Mouse (Mus musculus) limb, embryonic 12.5 days (tissue): Measurements from ENCODE around the gene Itga4. TPM values are rescaled to one million over a fixed set of nuclear protein-coding genes. Genes with fewer than 3 reads are reported as not detected.

ENCODE experiments used
- ATAC-seq: fragments of 200-750 bp; cut with Nextera tagmentation; 2 replicates; pipeline ENCODE4 v1.8.0; 2017; ENCODE audit warnings: low read depth, moderate TSS enrichment; ENCODE audit not compliant: insufficient number of reproducible peaks, insufficient read depth, low FRiP score, low TSS enrichment
- H3K27ac ChIP-seq: fragments of 300-500 bp; sonication (generic); 2 replicates; pipeline ENCODE4 v1.5.1; 2016; ENCODE audit warnings: mild to moderate bottlenecking, moderate library complexity
- H3K27me3 ChIP-seq: fragments of 300-500 bp; sonication (generic); 2 replicates; pipeline ENCODE4 v1.6.1; 2016; ENCODE audit warnings: mild to moderate bottlenecking, moderate library complexity
- H3K36me3 ChIP-seq: fragments of 300-500 bp; sonication (generic); 2 replicates; pipeline ENCODE4 v1.6.1; 2016; ENCODE audit warnings: mild to moderate bottlenecking, moderate library complexity
- H3K4me1 ChIP-seq: fragments of 300-500 bp; sonication (generic); replicated peaks from 2 replicates; pipeline ENCODE4 v1.6.1; 2016
- H3K4me2 ChIP-seq: fragments of 300-500 bp; sonication (generic); 2 replicates; pipeline ENCODE4 v1.6.1; 2016; ENCODE audit warnings: mild to moderate bottlenecking, moderate library complexity
- H3K4me3 ChIP-seq: fragments of 300-500 bp; sonication (generic); replicated peaks from 2 replicates; pipeline ENCODE4 v1.5.1; 2016; ENCODE audit warnings: mild to moderate bottlenecking
- H3K9ac ChIP-seq: fragments of 300-500 bp; sonication (generic); replicated peaks from 2 replicates; pipeline ENCODE4 v1.6.1; 2016; ENCODE audit warnings: mild to moderate bottlenecking, moderate library complexity
- H3K9me3 ChIP-seq: fragments of 300-500 bp; sonication (generic); 2 replicates; pipeline ENCODE4 v1.6.1; 2016; ENCODE audit warnings: mild to moderate bottlenecking, moderate library complexity
- WGBS: fragments of 180-500 bp; shearing (Covaris S2); methylation state at CpG from one replicate; pipeline ENCODE4 v1.1.7; 2016; 5-methylcytosine and 5-hydroxymethylcytosine counted together
- polyA plus RNA-seq: library from polyadenylated mRNA; unstranded; fragments of >200 nt; fragmentation: Nextera tagmentation; extraction: Ambion mirVana; gene quantifications from 2 replicates; pipeline ENCODE4 v1.2.1, GENCODE M21; 2016

Itga4 gene
- polyA plus RNA-seq, 1 experiment from 2014 or later: 8.8 TPM

DNA sequence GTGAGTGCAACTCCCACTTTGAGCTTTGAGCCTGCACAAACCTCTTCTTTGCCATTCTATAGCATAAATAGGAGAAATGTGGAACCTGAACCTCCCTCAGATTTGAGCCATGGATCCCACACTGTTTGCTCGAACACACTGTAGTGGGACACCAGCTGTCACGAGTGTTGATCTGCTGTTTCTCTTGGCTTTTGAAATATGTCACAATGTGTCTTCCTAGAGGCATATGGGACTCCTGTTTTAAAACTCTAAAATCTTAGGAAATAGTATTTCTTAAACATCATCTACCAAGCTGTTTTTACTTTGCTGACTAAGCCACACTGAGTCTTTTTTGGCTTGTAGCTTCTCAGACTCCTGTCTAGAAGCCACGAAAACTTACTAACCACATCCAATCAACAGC is 102.6 kb downstream of the Itga4 start:
- H3K4me1 ChIP-seq: no peaks in the 10 kb centered on the region
- H3K4me2 ChIP-seq: no peak overlapping the region
- ATAC-seq: no peak
- H3K9ac ChIP-seq: no peak overlapping the region
- H3K27ac ChIP-seq: no peak overlapping the region
- H3K9me3 ChIP-seq: no peaks in the 10 kb centered on the region
- WGBS: 88% methylated on average over 3 of the region's 3 CpGs
- no peak overlapping the region for H3K4me3 ChIP-seq
- H3K36me3 ChIP-seq: no peaks in the 10 kb centered on the region
- no peaks in the 10 kb centered on the region for H3K27me3 ChIP-seq

DNA sequence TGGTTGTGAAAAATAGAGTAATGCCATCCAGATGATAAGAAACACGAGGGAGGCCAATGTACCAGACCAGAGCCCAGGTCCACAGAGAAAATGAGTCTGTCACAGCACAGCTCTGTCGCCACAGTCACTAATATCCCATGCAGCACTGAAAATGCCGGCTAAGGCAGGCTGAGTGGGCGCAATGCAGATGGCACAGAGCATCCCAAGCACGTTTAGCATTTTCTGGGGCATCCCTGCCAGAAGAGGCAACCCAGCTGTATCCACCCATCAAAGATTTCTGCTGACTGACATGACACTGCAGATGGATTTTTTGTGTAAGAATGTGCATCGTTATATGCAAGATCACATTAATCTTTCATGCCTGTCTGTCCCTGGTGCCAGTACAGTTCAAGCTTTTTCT is 106.8 kb downstream of the Itga4 start:
- no peak for ATAC-seq
- Histone ChIP-seq H3K9me3 (no peaks in the 10 kb centered on the region), H3K4me1 (no peaks in the 10 kb centered on the region), H3K36me3 (no peaks in the 10 kb centered on the region), H3K9ac (no peak overlapping the region), H3K27ac (no peak overlapping the region), H3K4me3 (no peak overlapping the region), H3K4me2 (no peak overlapping the region), H3K27me3 (no peaks in the 10 kb centered on the region)
- WGBS: 73% methylated on average over 6 of the region's 6 CpGs

DNA sequence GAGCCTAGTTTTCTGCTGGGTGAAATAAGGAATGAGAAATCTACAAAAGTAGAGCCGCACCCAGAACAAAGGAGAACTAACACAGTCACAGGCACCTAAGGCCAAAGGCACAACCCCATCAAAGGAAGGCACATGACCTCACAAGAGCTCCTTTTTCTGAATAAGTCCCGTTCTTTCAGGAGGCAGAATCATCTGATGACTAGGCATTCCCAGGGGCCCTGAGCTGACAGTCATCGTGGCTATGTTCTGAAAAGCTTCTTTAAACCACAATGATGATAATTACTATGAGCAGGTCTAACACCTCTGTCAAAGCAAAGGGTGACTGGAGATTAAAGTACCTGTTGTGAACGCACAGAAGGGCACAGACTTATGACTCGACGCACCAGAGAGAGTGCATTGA is 108.7 kb downstream of the Itga4 start:
- 76% methylated on average over 6 of the region's 6 CpGs for WGBS
- H3K9ac ChIP-seq: no peak overlapping the region
- H3K4me2 ChIP-seq: no peak overlapping the region
- no peaks in the 10 kb centered on the region for H3K4me1 ChIP-seq
- H3K27ac ChIP-seq: no peak overlapping the region
- H3K36me3 ChIP-seq: no peaks in the 10 kb centered on the region
- H3K27me3 ChIP-seq: no peaks in the 10 kb centered on the region
- H3K9me3 ChIP-seq: no peaks in the 10 kb centered on the region
- no peak for ATAC-seq
- H3K4me3 ChIP-seq: no peak overlapping the region

DNA sequence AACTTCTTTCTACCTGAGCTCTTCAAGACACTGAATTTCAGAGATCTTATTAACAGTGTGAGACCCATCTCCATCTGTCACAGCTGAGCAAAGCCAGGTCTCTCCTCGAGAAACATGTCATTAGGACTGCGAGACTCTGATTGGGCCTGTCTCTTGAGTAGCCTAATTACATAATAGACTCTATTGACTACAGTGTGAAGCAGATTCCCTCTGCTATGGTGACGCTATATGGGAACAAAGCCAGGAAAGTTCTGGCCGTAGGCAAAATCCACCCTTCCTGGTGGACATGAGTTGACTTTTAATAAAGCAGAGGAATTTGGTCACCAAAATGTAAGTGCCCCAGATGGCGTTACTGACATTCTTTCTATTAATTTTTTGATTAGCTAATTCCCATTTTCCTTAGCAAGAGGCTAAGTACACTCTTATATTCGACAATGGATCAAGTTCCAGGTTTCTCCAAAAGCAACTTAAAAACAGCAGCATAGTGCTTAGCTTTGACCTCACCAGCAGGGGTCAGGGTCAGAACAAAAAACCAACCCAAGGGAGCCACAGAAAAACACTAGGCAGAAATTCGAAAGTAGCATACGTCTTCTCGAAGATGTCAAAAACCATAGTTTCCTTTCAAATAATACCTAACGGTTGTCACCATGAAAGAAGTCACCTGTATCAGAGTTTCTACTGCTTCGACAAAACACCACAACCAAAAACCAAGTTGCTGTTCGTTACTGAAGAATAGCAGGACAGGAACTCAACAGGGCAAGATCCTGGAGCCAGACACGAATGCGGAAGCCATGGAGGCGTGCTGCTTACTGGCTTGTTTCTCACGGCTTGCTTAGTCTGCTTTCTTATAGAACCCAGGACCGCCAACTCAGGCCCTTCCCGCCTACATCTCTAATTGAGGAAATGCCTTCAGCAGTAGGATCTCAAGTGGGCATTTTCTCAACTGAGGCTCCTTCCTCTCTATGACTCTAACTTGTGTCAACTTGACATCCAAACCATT is 112.5 kb downstream of the Itga4 start:
- no peak for ATAC-seq
- no peaks in the 10 kb centered on the region for H3K36me3 ChIP-seq
- 73% methylated on average over 18 of the region's 18 CpGs for WGBS

DNA sequence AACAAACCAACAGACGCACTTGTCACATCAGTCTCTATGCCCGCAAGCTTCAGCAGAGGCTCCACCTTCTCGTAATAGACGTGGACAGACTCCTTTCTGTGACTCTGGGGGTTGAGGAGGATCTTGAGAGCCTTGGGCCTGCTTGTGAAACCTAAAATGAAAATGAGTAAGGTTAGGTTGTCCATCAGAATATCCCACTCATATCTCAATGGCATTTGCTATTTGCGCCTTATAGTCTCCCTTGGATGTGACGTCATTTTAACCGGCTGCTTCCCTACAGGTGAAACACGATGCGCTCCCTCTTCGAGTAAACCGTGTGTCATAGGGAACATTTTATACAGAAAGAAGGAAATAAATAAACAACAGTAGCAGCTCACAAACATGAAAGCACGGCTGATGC is 113.4 kb downstream of the Itga4 start:
- Histone ChIP-seq H3K4me1 (no peaks in the 10 kb centered on the region), H3K9me3 (no peaks in the 10 kb centered on the region), H3K36me3 (no peaks in the 10 kb centered on the region), H3K27me3 (no peaks in the 10 kb centered on the region), H3K4me2 (no peak overlapping the region), H3K27ac (no peak overlapping the region), H3K9ac (no peak overlapping the region), H3K4me3 (no peak overlapping the region)
- 85% methylated on average over 12 of the region's 12 CpGs for WGBS
- no peak for ATAC-seq

More for the DNA sequence above, 112.5 kb downstream of the Itga4 start:
- Histone ChIP-seq H3K9me3 (no peaks in the 10 kb centered on the region), H3K9ac (no peak overlapping the region), H3K27ac (no peak overlapping the region), H3K4me1 (no peaks in the 10 kb centered on the region), H3K4me3 (no peak overlapping the region), H3K4me2 (no peak overlapping the region), H3K27me3 (no peaks in the 10 kb centered on the region)

DNA sequence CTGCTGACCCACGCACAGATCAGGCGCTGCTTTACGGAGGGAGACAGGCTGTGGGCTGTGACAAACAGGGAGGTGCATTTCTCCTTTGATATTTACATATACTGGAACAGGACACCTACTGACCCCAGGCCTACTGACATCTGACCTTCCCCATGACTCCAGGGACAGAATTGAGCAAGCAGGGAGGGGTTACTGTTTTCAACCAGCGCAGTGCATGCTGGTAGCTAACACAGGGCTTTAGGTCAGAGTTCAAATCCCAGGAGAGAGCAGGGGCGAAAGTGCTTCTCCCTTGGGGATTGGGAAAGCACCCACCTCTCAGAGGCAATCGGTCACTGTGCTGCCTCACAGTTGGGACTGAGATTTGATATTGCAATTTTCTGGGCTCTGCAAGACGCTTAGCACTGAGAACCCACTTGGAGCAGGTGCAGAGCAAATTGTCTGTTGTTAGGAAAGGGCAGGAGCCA is 113.9 kb downstream of the Itga4 start:
- Histone ChIP-seq H3K27ac (no peak overlapping the region), H3K4me1 (no peaks in the 10 kb centered on the region), H3K9ac (no peak overlapping the region), H3K36me3 (no peaks in the 10 kb centered on the region), H3K4me2 (no peak overlapping the region), H3K9me3 (no peaks in the 10 kb centered on the region), H3K4me3 (no peak overlapping the region), H3K27me3 (no peaks in the 10 kb centered on the region)
- no peak for ATAC-seq
- 65% methylated on average over 7 of the region's 7 CpGs for WGBS

DNA sequence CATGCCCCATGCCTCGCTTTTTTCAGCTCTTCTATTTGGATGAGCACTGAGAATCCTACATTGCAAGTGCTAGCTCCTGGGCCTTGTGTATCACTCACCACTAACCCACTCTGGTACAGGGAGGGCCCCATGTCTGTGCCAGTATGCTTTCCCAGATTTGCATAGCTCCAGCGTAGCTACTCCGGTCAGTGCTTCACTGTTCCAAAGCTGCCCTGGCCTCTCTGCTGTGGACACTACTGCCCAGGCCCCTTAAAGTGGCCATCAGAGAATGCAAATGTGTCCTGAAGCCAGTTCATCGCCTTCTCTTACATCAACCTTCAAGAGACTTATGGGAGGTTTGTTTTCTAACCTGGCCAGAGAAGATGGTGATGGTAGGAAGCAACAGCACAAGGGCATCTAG is 114.7 kb downstream of the Itga4 start:
- no peak overlapping the region for H3K27ac ChIP-seq
- no peak for ATAC-seq
- H3K9me3 ChIP-seq: no peaks in the 10 kb centered on the region
- no peak overlapping the region for H3K9ac ChIP-seq
- no peaks in the 10 kb centered on the region for H3K27me3 ChIP-seq
- H3K36me3 ChIP-seq: no peaks in the 10 kb centered on the region
- H3K4me3 ChIP-seq: no peak overlapping the region
- H3K4me2 ChIP-seq: no peak overlapping the region
- H3K4me1 ChIP-seq: no peaks in the 10 kb centered on the region
- 90% methylated on average over 4 of the region's 4 CpGs for WGBS

DNA sequence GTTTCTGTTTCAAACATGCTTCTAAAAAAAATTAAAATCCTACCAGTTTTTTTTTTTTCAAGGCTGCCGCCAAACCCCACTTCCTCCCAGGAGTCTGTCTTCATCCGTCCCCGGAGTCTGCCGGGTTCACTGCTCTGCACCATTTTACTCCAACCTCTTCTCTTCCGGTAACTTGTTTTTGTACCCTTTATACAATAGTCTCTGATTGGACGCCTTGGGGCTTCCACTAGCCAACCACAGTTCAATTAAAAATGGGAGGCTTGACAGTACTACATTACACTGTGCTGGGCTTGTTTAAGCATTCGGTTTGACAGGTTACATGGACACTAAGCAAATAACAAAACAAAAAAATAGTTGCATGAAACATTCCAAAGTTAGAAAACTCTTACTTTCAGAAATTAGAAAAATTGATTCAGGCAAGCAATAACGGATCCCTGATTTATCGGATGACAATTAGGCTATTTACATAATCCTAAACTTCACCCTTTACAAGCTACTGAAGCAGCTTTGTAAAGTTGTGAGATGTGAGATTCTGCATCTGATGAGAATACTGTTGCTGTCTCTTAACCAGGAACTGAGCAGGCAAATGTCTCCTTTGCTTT is 115.6 kb downstream of the Itga4 start:
- Histone ChIP-seq H3K36me3 (no peaks in the 10 kb centered on the region), H3K4me3 (no peak overlapping the region), H3K4me1 (no peaks in the 10 kb centered on the region), H3K27me3 (no peaks in the 10 kb centered on the region), H3K9ac (no peak overlapping the region), H3K27ac (no peak overlapping the region), H3K4me2 (no peak overlapping the region), H3K9me3 (no peaks in the 10 kb centered on the region)
- no peak for ATAC-seq
- WGBS: 81% methylated on average over 9 of the region's 9 CpGs

DNA sequence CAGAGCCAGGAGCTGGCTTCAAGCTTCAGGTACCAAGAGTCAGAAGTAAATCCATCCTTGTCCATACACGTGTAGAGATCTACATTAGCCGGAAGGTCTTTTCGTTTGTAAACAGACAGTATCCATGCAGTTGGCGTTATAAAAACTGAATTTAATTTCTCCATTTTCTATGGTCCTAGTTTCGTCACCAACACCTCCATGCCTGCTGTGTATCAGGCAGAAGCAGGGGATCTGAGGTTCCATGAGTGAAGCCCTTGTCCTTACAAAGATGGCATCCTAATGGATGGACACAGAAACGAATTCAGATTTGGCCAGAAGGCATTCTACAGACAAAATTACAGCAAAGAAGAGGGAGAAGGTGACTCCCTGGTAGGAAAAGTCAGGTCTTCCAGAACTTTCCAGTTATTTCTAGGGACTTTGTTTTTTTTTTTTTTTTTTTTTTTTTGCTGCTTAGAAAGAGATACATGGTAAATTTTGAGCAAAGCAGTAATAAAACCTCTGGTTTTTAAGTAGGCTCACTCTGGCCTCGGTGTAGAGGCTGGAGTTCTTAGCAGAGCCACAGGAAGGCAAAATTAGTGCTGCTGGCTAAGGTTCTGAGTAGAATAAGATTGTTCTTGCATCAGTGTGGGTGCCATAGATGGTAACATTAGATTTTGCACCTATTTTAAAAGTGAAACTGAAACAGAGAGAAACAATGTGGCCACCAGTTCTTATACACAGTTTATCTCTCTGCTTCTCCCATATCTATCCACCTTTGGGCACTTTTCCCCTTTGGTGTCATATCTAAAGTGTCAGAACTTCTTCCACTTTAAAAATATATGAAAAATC is 116.3 kb downstream of the Itga4 start:
- H3K4me2 ChIP-seq: no peak overlapping the region
- 86% methylated on average over 7 of the region's 7 CpGs for WGBS
- ATAC-seq: no peak
- H3K9ac ChIP-seq: no peak overlapping the region
- no peaks in the 10 kb centered on the region for H3K9me3 ChIP-seq
- no peaks in the 10 kb centered on the region for H3K27me3 ChIP-seq
- H3K36me3 ChIP-seq: no peaks in the 10 kb centered on the region
- no peaks in the 10 kb centered on the region for H3K4me1 ChIP-seq
- H3K4me3 ChIP-seq: no peak overlapping the region
- no peak overlapping the region for H3K27ac ChIP-seq

DNA sequence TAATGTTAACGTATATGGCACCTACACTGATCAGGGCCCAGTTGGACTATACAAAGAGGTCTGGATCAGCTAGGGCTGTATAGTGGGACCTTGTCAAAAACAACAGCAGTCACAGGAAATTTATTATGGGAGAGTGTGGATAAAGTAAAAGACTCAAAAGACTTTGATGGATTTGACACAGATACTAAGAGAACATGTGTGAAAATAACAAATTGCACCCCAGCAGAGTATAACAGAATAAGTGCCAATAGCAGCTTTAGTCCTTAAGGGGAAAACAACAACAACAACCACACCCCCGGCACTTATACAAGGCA is 116.9 kb downstream of the Itga4 start:
- H3K9ac ChIP-seq: no peak overlapping the region
- WGBS: 69% methylated on average over 2 of the region's 2 CpGs
- H3K9me3 ChIP-seq: no peaks in the 10 kb centered on the region
- H3K27ac ChIP-seq: no peak overlapping the region
- H3K4me3 ChIP-seq: no peak overlapping the region
- no peak overlapping the region for H3K4me2 ChIP-seq
- H3K4me1 ChIP-seq: no peaks in the 10 kb centered on the region
- no peaks in the 10 kb centered on the region for H3K27me3 ChIP-seq
- H3K36me3 ChIP-seq: no peaks in the 10 kb centered on the region
- no peak for ATAC-seq

DNA sequence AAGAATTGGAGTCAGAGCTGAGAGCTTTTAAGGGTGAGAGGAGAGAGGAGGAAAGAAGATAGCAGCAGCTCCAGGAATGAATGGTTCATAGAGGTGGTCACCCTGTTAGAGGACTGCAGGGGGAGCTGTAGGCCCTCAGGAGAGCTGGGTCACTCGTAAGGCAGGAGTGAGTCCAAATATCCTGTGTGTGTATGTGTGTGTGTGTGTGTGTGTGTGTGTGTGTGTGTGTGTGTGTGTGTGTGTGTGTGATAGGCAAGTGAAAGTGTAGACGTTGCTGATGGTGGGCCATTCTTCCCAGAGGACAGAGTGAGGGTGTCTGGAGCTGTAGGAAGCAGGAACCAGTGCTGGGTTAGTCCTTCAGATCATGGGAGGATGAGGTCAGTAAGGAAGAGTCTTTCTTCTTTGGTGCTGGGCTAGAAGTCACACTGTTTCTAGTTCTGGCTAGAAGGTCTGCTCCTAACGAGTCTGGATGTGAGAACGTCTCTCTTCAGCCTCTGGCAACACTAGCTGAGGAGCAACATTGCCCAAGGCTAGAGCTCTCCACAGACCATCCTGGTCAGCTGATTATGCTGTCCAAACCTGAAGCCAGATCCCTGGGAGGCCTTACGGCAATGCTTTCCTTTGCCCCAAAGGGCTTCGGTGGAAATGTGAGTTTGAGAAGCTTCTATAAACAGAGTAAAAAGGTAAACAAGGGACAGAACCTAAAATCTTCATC is 117.4 kb downstream of the Itga4 start:
- WGBS: 46% methylated on average over 6 of the region's 6 CpGs
- Histone ChIP-seq H3K4me2 (no peak overlapping the region), H3K9ac (no peak overlapping the region), H3K4me1 (no peaks in the 10 kb centered on the region), H3K27me3 (no peaks in the 10 kb centered on the region), H3K9me3 (no peaks in the 10 kb centered on the region), H3K27ac (no peak overlapping the region), H3K4me3 (no peak overlapping the region), H3K36me3 (no peaks in the 10 kb centered on the region)
- ATAC-seq: no peak
